Mouse (Mus musculus): ENCODE results near the gene Krt10. TPM values are rescaled to one million over a fixed set of nuclear protein-coding genes. Genes with fewer than 3 reads are reported as not detected.

Krt10 gene
- 1.0 and 1.1 TPM in 2 replicates for polyA plus RNA-seq (2012; rRNA removed)

- Histone ChIP-seq H3K4me1 (ENCODE audit: control insufficient read depth, insufficient read depth, low read length) (no peaks in the 10 kb centered on the region), H3K4me3 (replicated peaks; ENCODE audit: extremely low read depth, low read depth, low read length) (no peak within 1 kb of the TSS)
- DNase-seq = no peak
- 80% methylated on average over 4 of the region's 4 CpGs for WGBS
- TF ChIP-seq POLR2A (IDR thresholded peaks at IDR 0.05; ENCODE audit: borderline replicate concordance, extremely low read depth, low read depth, low read length) = no peak
Observed at GRCm38 (mm10) chr11:99389264-99389663, at the start of gene Krt10. TSS of gene Krt10 (minus strand) at chr11:99389364.

- 19% methylated on average over 10 of the region's 10 CpGs for WGBS
- DNase-seq = no peak
- TF ChIP-seq POLR2A (IDR thresholded peaks at IDR 0.05; ENCODE audit: borderline replicate concordance, extremely low read depth, low read depth, low read length) (no peak), CTCF (IDR thresholded peaks at IDR 0.05; ENCODE audit: insufficient read depth, low read length) (no peak)
- H3K4me1 ChIP-seq (ENCODE audit: control insufficient read depth, insufficient read depth, low read length) = no peaks in the 10 kb centered on the region
- no peak within 1 kb of the TSS for H3K4me3 ChIP-seq (replicated peaks; ENCODE audit: extremely low read depth, low read depth, low read length)
Observed at GRCm38 (mm10) chr11:99437972-99438371, 48.8 kb upstream of the Krt10 start, which contains the start of gene Krt20. TSS of gene Krt20 (minus strand) at chr11:99438150.

- no peak for TF ChIP-seq POLR2A (IDR thresholded peaks at IDR 0.05; ENCODE audit: borderline replicate concordance, extremely low read depth, low read depth, low read length)
- TF ChIP-seq CTCF (IDR thresholded peaks at IDR 0.05; ENCODE audit: insufficient read depth, low read length) = no peak
- Histone ChIP-seq H3K4me3 (replicated peaks; ENCODE audit: extremely low read depth, low read depth, low read length) (no peak overlapping the region), H3K4me1 (ENCODE audit: control insufficient read depth, insufficient read depth, low read length) (no peaks in the 10 kb centered on the region)
- WGBS = 44% methylated on average over 4 of the region's 4 CpGs
- no peak for DNase-seq
Observed at GRCm38 (mm10) chr11:99436625-99437024, 47.5 kb upstream of the Krt10 start.

- Histone ChIP-seq H3K4me1 (ENCODE audit: control insufficient read depth, insufficient read depth, low read length) (no peaks in the 10 kb centered on the region), H3K4me3 (replicated peaks; ENCODE audit: extremely low read depth, low read depth, low read length) (no peak overlapping the region)
- no peak for DNase-seq
- WGBS = 47% methylated on average over 12 of the region's 12 CpGs
- TF ChIP-seq CTCF (IDR thresholded peaks at IDR 0.05; ENCODE audit: insufficient read depth, low read length) (no peak), POLR2A (IDR thresholded peaks at IDR 0.05; ENCODE audit: borderline replicate concordance, extremely low read depth, low read depth, low read length) (no peak)
Observed at GRCm38 (mm10) chr11:99430670-99431069, 41.5 kb upstream of the Krt10 start.

GRCm38 (mm10) chr11:99422159-99422558, 33.0 kb upstream of the Krt10 start, which contains the start of gene Krt12:
TSS of gene Krt12 (minus strand) at chr11:99422259.
- H3K4me1 ChIP-seq (ENCODE audit: control insufficient read depth, insufficient read depth, low read length) = no peaks in the 10 kb centered on the region
- no peak for DNase-seq
- no peak within 1 kb of the TSS for H3K4me3 ChIP-seq (replicated peaks; ENCODE audit: extremely low read depth, low read depth, low read length)
- 76% methylated on average over 10 of the region's 10 CpGs for WGBS
- TF ChIP-seq POLR2A (IDR thresholded peaks at IDR 0.05; ENCODE audit: borderline replicate concordance, extremely low read depth, low read depth, low read length) (no peak), CTCF (IDR thresholded peaks at IDR 0.05; ENCODE audit: insufficient read depth, low read length) (no peak)

GRCm38 (mm10) chr11:99420586-99420985, 31.4 kb upstream of the Krt10 start:
- TF ChIP-seq POLR2A (IDR thresholded peaks at IDR 0.05; ENCODE audit: borderline replicate concordance, extremely low read depth, low read depth, low read length) (no peak), CTCF (IDR thresholded peaks at IDR 0.05; ENCODE audit: insufficient read depth, low read length) (no peak)
- WGBS = 28% methylated on average over 10 of the region's 10 CpGs
- no peak for DNase-seq
- no peaks in the 10 kb centered on the region for H3K4me1 ChIP-seq (ENCODE audit: control insufficient read depth, insufficient read depth, low read length)
- no peak overlapping the region for H3K4me3 ChIP-seq (replicated peaks; ENCODE audit: extremely low read depth, low read depth, low read length)

GRCm38 (mm10) chr11:99417819-99418218, 28.7 kb upstream of the Krt10 start:
- Histone ChIP-seq H3K4me1 (ENCODE audit: control insufficient read depth, insufficient read depth, low read length) (no peaks in the 10 kb centered on the region), H3K4me3 (replicated peaks; ENCODE audit: extremely low read depth, low read depth, low read length) (no peak overlapping the region)
- TF ChIP-seq CTCF (IDR thresholded peaks at IDR 0.05; ENCODE audit: insufficient read depth, low read length) (no peak), POLR2A (IDR thresholded peaks at IDR 0.05; ENCODE audit: borderline replicate concordance, extremely low read depth, low read depth, low read length) (no peak)
- 54% methylated on average over 16 of the region's 16 CpGs for WGBS
- DNase-seq = no peak

- H3K4me1 ChIP-seq (ENCODE audit: control insufficient read depth, insufficient read depth, low read length) = no peaks in the 10 kb centered on the region
- WGBS = 81% methylated on average over 13 of the region's 13 CpGs
- H3K4me3 ChIP-seq (replicated peaks; ENCODE audit: extremely low read depth, low read depth, low read length) = no peak overlapping the region
- DNase-seq = no peak
- TF ChIP-seq CTCF (IDR thresholded peaks at IDR 0.05; ENCODE audit: insufficient read depth, low read length) (no peak), POLR2A (IDR thresholded peaks at IDR 0.05; ENCODE audit: borderline replicate concordance, extremely low read depth, low read depth, low read length) (no peak)
Observed at GRCm38 (mm10) chr11:99416902-99417301, 27.7 kb upstream of the Krt10 start.

- no peaks in the 10 kb centered on the region for H3K4me1 ChIP-seq (ENCODE audit: control insufficient read depth, insufficient read depth, low read length)
- no peak overlapping the region for H3K4me3 ChIP-seq (replicated peaks; ENCODE audit: extremely low read depth, low read depth, low read length)
- DNase-seq = no peak
- TF ChIP-seq CTCF (IDR thresholded peaks at IDR 0.05; ENCODE audit: insufficient read depth, low read length) (no peak), POLR2A (IDR thresholded peaks at IDR 0.05; ENCODE audit: borderline replicate concordance, extremely low read depth, low read depth, low read length) (no peak)
- WGBS = 88% methylated on average over 13 of the region's 13 CpGs
Observed at GRCm38 (mm10) chr11:99414463-99415147, 25.4 kb upstream of the Krt10 start.

GRCm38 (mm10) chr11:99413247-99413646, 24.1 kb upstream of the Krt10 start:
- DNase-seq = peak; percentile 10
- Histone ChIP-seq H3K4me1 (ENCODE audit: control insufficient read depth, insufficient read depth, low read length) (no peaks in the 10 kb centered on the region), H3K4me3 (replicated peaks; ENCODE audit: extremely low read depth, low read depth, low read length) (no peak overlapping the region)
- WGBS = 17% methylated on average over 6 of the region's 6 CpGs
- TF ChIP-seq POLR2A (IDR thresholded peaks at IDR 0.05; ENCODE audit: borderline replicate concordance, extremely low read depth, low read depth, low read length) = no peak
- TF ChIP-seq CTCF (IDR thresholded peaks at IDR 0.05; ENCODE audit: insufficient read depth, low read length) = no peak

Data from lung, adult 2 months (tissue).